Mouse (Mus musculus) left cerebral cortex, adult 18-20 months (tissue): ENCODE data around the gene Ceacam10. TPM values are rescaled to one million over a fixed set of nuclear protein-coding genes. Genes with fewer than 3 reads are reported as not detected.
"Not testable (repeated sequence)": the region's sequence is repeated elsewhere in the genome, so short reads cannot be mapped to it uniquely, and the experiment has no call there.

ENCODE experiments used
- DNase-seq, 2 experiments: peaks; one replicate each; pipeline ENCODE4 v3.0.0; 2021 to 2022; ENCODE audit warnings: low spot score in 2 of 2, mixed read lengths in 1 of 2
- long read RNA-seq, 2 experiments: library from polyadenylated mRNA; stranded (forward); transcript quantifications; one replicate each; pipeline ENCODE4 v2.0.0; 2021
- total RNA-seq, 2 experiments: library from RNA; stranded (reverse); gene quantifications; 2 replicates each; pipeline ENCODE4 v1.2.3; 2021

Ceacam10 gene
- total RNA-seq = not detected
- long read RNA-seq, experiment 1 = 0 reads
- long read RNA-seq, experiment 2 = 0 reads

DNA sequence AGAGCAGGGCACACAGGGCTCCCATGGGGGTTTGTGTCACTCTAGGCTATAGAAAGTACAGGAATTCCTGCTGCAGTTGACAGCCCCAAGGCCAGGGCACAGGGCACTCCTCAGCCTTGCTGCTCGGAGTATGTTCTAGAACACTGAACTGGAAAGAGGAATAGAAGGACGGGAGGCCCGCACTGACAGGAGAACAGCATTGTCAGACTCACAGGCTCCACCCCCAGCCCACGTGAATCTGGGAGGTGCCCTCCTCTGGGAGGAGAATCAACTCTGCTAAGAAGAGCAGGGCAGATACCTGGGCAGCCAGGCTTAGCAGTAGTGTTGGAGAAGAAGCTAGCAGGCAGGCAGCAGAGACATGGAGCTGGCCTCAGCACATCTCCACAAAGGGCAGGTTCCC lies at the start of gene Ceacam10:
Gene Ceacam10, plus strand, starts transcription at position 289 of the 400 bp plus-strand sequence.
- not testable (repeated sequence) for DNase-seq

DNA sequence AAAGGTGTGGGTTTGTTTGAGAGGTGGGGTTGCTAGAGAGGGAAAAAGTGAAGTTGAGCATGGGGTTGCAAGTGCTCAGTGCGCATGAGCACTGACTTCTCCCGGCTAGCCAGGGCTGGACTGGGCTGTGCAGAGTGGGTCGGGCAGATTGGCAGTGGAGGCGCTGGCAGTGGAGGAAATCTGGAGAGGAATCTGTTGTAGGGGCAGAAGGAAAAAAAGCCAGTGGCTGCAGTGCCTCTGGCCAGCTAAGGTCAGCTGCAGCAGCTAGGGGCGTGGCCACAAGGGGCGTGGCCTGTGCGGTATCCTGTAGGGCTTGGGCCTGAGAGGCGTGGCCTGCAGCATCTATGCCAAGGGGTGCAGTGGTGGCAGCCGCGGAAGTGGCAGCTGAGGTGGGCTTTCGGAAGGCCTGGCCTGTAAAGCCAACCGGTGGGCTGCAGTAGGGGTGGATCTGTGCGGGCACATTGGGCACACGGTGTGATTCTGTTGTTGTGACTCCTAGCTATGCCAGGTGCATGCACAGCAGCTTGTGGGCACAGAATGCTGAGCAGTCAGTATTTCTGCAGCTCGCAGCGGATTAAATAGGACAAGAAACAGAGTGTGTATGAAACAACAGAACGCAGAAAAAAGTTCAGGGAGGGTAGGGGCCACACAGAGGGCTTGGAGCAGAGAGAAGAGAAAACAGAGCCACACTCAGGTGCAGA lies 40.9 kb upstream of the Ceacam10 start:
- DNase-seq = no peak

DNA sequence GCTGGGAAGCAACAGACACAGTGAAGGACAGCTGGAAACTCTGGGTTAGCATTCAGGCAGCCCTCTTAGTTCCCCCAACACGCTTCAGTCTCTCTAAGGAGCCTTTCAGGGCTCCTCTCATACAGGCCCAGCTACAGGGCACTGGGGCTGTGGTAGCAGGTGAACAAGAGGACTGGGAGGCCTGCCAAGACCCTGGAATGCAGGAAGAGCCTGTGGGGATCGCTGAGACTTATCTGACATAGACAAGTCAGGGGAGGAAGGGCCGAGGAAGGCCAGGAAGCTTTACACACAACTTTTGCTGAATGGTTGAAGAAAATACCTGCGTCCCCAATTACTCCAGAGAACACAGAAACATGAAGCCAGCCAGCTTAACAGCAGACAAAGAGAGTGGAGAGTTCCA lies 26.3 kb upstream of the Ceacam10 start:
- no peak for DNase-seq

DNA sequence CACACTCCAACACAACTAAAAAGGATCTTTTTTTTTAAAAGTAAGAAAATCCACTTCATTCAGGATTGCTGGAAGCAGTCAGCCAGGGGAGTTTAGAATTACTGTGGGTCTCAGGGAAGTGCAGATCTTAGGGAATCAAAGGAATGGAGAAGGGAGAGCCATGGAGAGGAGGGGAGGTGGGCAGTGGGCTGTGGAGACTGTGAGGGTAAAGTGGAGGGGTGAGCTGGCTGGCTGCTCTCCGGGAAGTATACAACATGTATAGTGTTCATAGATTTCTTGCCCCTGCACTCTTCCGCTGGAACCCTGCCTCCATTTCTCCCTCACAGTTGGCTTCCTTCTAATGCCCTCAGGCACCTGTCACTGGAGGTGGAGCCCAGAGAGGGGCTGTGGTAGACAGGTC lies 25.4 kb upstream of the Ceacam10 start:
- no peak for DNase-seq

DNA sequence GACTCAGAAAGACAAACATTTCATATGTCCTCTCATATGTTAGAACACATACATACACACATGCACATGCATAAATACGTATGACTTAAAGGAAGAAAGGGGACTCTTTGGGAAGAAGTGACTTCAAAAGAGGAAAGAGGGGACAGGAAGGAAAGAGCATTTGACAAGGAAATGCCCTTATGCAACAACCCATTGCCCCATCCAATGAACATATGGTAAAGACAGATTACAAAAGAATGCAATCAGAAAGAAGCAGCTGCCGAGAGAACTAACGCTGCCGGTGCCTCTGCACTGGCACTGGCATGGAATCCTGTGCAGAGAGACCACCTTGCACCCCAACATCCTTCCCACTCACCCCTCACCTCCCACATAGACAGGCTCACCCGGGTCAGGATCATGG lies 23.5 kb upstream of the Ceacam10 start:
- no peak for DNase-seq

DNA sequence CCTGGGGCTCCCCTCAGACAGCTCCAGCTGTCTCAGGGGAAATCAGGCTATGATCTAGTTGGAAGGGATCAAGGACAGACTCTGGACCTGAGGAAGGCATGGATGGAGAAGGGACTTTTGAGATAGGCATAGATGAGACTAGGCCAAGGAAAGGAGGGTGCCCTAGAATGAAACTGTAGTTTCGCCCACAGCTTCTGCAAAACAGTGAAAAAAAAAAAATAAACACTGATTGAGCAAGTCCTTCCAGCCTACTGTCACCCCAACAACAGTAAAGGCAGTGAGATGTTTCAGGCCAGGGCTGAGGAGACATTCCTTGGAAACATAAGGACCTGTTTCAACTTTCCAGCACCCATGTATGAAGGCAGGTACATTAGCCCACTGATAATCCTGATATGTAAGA lies 18.5 kb upstream of the Ceacam10 start:
- DNase-seq = no peak

DNA sequence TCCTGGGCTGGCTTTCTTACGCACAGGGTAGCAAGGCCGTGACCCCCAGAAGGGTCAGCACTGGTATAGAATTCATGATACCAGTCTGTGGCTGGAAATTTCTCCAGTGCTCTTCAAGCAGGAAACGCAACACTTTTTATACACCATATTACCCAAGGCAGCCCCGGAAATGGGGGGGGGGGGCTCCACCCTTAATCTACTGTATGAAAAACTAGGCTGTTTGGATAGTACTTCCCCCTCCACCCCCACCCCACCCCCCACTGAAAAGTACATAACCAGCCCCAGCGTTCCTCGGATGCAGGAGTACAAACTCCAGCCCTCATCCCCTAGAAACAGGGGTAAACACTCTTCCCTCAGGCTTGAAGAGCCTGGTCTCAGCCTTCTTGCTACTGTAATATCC lies 16.8 kb upstream of the Ceacam10 start, which contains the start of gene Cd177:
Gene Cd177, minus strand, starts transcription at position 101 of the 400 bp plus-strand sequence.
- DNase-seq = no peak

DNA sequence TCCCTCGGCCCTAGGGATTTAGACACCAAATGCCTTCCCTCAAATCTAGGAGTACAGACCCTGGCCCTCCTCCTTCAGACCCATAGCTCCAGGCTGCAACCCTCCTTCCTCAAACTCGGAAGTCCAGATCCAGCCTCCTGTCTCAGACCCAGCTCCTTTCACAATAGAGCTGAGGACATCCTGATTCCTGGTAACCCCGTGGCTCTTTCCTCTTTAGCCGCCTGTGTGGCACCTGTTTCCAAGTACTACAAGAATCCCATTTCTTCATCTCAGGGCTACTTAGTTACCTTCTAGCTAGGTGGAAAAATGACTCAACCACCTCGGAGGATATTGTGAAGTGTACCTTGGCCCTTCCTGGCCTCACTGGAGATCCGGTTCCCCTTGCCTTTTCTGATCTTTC lies 15.8 kb upstream of the Ceacam10 start:
- no peak for DNase-seq

DNA sequence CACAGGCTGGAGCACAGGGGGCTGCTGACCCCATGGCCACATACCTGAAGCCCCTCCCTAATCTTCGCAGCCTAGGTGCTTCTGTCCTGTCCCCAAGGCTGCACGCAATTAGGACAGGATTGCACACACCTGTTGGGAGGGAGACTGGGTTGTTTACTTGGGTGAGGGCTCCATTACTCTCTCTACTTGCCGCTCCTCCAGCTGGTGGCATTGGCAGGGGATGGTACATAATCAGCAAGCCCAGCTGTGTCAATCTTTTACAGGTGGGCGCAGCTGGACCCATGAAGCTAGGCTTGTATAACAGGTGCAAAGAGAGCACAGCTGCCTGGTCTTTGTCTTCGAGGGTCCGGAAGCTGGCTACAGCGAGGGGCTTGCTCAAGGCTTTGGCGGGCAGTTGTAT lies 14.4 kb upstream of the Ceacam10 start:
- no peak for DNase-seq

DNA sequence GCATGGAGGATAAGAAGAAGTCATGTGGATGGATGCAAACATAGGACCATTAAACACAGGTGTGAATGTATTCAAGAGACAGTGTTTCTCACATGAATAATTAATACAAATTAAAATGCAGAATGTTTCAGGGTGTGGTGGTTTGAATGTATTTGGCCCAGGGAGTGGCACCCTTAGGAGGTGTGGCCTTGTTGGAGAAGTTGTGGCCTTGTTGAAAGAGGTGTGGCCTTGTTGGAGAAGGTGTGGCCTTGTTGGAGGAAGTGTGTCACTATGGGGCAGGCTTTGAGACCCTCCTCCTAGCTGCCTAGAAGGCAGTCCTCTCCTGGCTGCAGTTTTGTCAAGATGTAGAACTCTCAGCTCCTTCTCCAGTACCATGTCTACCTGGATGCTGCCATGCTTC lies 5.6 kb upstream of the Ceacam10 start:
- no peak for DNase-seq

DNA sequence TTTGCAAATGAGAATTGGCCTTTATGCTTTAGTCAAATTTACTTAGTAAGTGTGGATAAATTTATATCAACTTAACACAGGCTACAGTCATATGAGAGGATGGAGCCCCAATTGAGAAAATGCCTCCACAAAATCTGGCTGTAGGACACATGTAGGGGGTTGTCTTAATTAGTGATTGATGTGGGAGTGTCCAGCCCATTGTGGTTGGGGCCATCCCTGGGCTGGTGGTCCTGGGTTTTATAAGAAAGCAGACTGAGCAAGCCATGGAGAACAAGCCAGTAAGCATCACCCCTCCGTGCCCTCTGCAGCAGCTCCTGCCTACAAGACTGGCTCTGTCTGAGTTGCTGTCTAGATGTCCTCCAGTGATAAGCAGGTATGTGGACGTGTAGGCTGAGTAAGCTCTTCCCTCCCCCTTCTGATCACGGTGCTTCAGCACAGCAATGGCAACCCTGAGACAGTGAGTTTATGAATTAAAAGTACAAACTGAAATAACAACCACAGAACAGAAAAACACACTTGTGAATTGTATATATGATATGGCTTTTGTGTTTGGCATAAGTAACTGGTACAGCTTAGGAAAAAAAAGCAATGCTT lies 3.0 kb upstream of the Ceacam10 start:
- DNase-seq = no peak

DNA sequence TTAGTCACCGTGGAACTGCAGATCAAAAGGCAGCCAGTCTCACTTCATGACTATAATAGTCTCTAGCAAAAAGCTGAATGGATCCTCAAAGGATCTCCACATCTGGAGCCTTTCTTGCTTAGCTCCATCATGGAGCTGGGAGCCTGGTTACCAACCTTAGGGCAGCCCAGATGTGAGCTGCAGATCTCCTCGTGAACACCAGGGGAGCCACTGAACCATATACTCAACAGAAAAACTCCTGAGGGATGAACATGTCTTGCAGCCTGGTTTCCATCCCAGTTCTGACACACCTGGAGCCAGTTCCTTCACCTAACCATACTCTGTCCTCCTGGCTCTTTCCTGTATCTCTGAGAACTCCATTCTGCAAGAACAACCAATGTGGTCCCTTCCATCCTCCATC lies 861 bp upstream of the Ceacam10 start:
- DNase-seq = no peak

DNA sequence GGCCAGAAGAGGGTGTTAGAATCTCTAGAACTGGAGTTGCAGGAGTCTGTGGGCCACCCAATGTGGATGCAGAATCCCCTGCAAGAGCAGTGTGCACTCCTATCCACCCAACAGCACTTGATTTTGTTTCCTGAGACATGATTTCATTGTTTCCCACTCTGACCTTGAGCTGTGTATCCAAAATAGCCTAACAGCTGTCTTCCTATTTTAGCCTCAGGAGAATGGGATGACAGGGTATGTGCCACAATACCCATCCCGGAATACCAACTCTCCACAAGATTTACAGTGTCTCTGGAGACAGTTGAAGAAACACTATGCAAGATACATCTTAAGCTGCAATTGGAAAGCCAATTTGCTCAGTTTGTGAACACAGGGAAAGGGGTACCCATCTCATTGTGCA lies 20.9 kb downstream of the Ceacam10 start:
- no peak for DNase-seq

DNA sequence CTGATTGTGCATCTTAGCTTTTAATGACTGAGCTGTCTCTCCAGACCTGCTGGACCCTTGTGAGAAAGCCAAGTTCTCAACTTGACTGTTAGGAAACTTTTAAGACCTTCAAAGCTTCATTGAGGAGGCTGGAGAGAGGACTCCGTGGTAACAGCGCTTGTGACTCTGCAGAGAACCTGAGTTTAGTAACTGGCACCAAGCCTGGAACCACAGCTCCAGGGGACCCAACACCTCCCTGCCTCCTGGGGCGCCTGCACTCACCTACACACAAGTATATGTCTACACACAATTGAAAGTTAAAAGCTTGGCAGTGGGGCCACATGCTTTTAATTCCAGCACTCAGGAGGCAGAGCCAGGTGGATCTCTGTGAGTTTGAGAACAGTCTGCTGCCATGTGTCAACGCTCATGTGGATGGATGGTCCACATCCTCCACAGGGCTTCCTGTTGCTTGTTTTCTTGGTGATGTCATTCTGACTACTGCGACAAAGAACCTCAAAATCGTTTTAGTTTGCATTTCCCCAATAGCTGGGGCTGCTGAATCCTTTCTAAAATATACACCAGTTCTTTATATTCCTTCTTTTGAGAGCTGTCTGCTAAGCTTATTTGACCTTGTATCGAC lies 25.3 kb downstream of the Ceacam10 start:
- no peak for DNase-seq

DNA sequence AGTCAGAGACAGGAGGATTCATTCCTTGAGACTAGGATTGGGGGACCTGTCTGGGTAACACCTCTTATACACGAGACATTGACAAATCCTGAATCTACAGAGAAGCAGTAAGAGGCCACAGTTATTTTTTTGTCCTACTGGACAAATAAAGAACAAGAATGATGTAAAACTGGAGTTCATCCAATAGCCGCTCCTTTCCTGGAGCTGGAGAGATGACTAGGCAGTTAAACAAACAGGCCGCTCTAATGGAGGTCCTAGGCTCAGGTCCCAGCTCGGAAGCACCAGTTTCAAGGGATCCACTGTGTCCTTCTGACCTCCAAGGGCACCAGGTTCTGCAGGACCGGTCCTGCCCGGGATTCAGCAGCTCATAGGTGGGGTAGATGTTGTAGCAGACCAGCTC lies 27.8 kb downstream of the Ceacam10 start:
- DNase-seq = no peak

DNA sequence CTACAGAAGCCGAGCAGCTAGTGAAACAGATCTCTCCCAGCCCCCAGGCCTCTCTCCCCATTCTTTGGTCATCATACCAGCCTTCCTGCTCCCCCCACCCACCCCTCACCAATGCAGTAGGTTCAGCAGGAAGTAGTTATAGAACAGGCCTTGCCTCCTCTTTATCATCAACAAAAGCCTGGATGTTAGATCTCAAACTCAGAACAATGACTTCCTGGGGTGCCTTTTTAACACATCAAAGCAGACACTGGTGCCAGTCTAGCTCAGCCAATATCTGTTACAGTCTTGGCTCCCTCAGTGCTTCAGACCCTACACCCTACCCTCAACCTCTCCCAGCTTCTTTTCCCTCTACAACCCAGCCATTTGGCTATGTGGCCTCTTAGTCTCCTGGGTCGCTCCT lies 32.0 kb downstream of the Ceacam10 start:
- no peak for DNase-seq

DNA sequence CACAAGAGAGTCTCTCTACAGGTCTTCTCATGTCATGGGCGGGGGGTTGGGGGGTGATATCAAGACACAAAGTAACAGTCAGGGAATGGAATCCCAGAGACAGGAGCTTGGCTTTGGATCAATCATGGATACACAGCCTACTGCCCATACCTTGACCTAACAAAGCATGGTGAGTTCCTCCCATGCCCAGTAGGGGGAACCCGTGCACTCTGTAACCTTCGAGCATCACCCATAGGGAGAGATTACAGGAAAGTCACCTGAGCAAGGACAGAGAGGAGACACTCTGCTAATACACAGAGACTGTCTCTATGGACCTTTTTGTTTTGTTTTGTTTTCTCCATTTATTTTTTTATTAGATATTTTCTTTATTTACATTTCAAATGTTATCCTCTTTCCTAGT lies 40.5 kb downstream of the Ceacam10 start:
- DNase-seq = peak; percentile 76 to 79

DNA sequence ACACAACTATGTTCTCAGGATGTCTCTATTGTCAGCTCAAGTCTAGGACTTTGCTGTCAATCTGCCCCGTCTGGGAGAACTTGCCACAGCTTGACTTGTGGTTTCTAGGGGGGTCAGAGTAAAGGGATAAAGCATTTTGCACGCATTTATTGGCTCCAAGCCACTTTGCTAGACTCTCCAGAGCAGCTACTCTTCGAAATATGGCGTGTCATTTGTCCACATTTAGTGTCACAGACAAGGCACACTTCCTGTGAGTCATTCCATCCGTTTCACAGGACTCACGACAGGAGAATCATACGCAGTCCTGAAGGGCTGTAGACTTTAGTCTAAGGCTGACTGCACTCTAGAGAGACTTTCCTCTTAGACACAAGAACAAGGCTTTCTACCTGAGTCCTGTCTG lies 47.4 kb downstream of the Ceacam10 start:
- no peak for DNase-seq

DNA sequence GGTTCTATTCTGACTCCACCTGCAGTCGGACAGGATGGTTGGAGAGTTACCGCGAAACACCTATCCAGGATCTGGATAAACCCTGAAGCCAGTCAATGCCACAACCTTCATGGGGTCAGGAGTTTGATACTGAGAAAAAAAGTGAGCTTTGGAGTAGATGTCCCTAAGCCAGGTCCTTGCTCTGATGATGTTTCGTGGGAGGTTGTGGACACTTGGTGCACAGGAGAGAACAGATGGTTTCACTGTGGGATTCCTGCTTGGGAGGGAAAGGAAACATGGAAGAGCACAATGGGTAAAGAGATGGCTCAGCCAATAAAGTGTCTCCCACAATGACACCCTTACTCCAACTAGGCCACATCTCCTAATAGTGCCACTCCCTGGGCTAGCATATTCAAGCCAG lies 50.2 kb downstream of the Ceacam10 start:
- DNase-seq = no peak
